Mouse (Mus musculus): ENCODE data around the gene Arhgef7.

Gene Arhgef7

GRCm38 (mm10) chr8:11767213-11767840 lies 39.8 kb downstream of the Arhgef7 start:
- no peak for DNase-seq (ENCODE audit: low spot score)

DNA sequence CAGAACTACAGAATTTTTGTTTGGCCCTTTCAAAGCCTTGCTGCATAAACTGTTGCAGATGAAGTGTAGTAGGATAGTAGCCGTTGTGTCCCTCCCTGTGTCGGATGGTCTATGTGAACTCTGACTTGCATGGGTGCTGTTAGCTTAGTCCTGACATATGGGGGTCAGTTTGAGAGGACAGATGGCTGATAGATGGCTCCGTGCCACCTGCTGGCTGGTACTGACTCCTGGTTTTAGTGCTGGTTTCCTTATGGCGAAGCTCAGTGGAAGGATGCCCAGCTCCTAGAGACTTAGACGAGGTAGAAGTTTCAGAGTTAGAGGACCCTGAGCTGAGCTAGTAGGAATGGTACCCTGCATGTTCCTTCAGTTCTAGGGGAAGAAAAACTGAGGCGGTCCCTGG lies 42.5 kb downstream of the Arhgef7 start:
- no peak for DNase-seq (ENCODE audit: low spot score)

DNA sequence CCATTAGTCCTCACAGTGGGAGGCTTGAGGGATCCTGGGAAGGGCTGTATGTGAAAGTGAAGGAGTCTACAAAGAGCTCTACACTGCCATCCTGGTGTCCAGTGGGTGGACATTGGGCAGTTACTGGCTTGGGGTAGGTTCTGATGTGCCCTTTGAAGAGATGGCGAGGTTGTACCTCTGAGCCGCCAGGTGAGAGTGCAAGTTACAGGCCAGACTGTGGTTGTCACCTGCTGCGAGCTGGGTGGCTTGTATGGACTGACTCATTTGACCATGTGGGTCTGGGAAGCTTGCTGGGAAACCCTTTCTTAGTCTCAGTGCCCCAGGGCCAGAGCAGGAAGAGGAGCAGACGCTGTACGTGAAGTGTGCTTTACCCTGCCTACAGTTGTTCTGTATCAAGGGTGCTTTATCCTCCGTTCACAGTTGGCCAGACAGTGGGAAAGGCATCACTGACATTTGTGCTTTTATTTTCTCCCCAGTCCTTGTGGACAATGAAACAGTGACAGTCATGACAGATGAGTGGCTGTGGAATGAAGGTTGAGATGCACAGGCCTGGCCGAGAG lies 43.1 kb downstream of the Arhgef7 start:
- no peak for DNase-seq (ENCODE audit: low spot score)

- DNase-seq (ENCODE audit: low spot score): no peak
Observed at GRCm38 (mm10) chr8:11771608-11772007, 44.1 kb downstream of the Arhgef7 start.

DNA sequence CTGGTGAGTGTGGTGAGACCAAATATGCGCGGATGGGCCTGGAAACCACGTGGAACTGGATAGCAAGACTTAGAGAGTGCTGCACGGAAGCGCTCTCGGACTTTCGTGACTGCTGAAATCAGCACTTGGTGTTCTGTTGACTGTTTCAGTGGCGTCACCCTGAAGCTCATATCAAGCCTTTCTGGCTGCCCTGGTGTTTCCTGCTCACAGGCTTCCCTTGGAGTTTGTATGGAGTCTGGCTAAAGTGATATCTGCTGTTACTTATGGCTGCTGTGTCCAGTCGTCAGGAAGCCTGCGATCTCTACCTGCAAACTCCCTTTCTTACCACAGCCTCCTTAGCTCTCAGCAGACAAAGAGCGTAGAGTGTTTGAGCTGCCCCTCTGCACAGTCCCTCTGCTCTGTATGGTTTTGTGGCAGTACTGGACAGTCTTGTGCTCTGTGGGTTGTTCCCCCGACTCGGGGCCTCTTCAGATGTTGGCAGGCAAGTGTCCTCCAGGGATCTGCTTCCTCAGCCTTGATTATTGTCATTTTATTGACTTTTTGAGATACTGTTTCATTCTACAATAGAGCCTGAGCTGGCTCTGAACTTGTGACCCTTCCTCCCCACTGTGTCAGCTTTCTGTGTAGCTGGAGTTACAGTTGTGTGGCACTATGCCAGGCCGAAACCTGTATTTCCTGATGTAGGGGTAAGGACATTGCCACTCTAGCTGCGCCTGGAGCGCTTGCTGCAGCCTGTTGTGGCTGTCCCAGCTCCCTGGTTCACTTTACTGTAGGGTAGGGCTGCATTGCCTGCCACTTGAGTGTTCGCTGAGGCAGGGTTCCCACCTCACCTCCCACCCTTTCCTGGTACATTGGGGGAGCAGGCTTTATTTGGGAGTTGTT lies 46.9 kb downstream of the Arhgef7 start:
- no peak for DNase-seq (ENCODE audit: low spot score)

GRCm38 (mm10) chr8:11775889-11776288 lies 48.4 kb downstream of the Arhgef7 start:
- no peak for DNase-seq (ENCODE audit: low spot score)

DNA sequence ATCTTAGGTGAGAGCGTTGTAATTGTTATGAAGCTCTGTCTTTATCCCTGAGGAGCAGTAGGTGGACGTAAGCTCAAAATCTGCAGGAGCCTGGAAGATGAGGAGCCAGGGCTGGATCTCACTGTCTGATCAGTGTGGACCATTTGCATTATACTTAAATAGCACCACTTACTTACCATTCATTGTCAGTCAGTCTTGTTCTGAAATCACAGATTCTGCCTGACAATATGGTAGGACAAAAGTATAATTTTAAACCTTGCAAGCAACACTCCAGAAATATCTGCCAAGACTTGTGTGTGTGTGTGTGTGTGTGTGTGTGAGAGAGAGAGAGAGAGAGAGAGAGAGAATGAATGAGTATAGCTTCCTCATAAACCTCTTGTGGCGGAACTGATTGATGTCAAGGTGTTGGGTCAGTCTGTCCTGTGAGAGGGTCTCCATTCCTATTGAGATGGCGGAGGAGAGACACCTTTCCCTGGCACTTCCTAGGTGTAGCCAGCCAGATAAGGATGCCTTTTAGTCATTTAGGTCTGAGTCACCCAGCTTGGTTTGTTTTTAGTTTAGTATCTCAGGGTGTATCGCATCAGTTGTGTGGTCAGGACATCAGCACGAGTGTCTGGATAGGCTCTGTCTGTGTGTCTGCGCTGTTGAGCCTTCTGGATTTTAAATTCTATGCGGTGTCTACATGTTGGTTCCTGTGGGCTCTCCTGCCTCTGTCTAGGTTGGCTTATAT lies 49.1 kb downstream of the Arhgef7 start:
- no peak for DNase-seq (ENCODE audit: low spot score)

DNA sequence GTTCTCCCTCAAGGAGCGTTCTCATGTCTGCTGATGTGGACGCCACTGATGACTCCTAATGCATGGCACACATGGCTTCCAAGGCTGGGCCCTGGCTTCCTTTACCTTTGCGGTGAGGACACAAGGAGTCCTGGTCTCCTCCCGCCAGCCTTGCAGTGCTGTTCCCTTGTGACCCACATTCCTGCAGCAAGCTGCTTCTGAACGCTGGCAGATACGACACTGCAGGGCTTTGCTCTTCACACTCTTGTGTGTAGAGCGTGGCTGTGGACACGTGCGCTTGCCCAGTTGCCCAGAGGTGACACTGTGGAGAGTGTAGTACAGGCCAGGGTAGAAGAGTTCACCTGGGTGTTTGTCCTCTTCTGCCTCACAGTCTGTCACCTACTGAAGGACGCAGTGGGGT lies 49.7 kb downstream of the Arhgef7 start:
- DNase-seq (ENCODE audit: low spot score): peak; percentile 18

GRCm38 (mm10) chr8:11778646-11779433 lies 51.3 kb downstream of the Arhgef7 start:
- DNase-seq (ENCODE audit: low spot score): no peak

- no peak for DNase-seq (ENCODE audit: low spot score)
Observed at GRCm38 (mm10) chr8:11779844-11780634, 52.5 kb downstream of the Arhgef7 start.

GRCm38 (mm10) chr8:11780641-11781040 lies 53.1 kb downstream of the Arhgef7 start:
- DNase-seq (ENCODE audit: low spot score): no peak

DNA sequence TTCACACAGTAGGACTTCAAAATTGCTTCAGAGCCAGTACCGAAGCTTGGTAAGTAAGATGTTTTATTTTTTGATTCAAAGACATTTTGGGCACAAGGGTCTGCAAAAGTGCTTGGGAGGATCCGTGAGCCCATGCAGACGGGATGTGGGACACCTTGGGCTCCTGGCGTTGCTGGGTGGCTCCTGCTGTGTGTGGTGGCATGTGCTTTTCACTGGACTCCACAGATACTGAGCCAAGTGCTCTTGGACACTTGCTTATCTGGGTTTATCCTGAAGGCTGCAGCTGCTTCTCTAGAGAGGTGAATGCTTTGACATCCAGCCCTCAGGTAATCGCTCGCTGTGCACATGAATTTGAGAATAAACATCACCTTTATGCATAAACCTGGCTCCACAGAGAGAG lies 55.1 kb downstream of the Arhgef7 start:
- no peak for DNase-seq (ENCODE audit: low spot score)

- no peak for DNase-seq (ENCODE audit: low spot score)
Observed at GRCm38 (mm10) chr8:11783861-11784594, 56.5 kb downstream of the Arhgef7 start.

DNA sequence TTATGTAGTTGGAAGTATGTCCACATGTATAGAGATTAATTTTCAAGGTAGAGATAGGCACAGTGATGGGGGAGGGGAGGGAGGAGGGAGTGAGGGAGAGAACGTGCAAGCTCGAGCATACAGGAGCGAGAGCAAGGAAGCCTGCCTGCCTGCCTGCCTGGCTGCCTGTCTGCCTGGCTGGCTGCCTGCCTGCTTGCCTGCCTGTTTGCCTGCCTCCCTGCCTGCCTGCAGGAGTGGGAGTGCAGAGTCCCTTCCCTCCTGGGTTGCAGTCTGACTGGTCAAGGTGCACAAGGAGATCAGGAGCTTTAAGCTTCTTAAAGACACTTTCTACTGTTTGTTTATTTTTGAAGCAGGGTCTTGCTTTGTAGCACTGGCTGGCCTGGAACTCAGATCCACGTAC lies 57.6 kb downstream of the Arhgef7 start:
- no peak for DNase-seq (ENCODE audit: low spot score)

DNA sequence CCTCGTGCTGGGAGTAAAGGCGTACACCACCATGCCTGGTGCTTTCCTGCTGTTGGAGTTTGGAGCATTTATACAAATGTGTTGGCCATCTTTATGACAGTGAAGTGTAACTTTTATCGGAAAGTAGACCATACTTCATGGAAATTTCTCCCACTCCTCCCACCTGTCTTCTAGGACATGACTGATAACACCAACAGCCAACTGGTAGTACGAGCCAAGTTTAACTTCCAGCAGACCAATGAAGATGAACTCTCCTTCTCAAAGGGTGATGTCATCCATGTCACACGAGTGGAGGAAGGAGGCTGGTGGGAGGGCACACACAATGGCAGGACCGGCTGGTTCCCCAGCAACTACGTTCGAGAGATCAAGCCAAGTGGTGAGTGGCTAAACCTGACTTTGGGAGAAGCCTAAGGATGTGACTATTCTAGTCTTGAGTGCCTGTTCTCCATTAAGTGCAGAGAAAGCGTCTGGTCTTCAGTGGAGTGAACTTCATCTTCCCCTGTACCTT lies 58.1 kb downstream of the Arhgef7 start:
- DNase-seq (ENCODE audit: low spot score): no peak

DNA sequence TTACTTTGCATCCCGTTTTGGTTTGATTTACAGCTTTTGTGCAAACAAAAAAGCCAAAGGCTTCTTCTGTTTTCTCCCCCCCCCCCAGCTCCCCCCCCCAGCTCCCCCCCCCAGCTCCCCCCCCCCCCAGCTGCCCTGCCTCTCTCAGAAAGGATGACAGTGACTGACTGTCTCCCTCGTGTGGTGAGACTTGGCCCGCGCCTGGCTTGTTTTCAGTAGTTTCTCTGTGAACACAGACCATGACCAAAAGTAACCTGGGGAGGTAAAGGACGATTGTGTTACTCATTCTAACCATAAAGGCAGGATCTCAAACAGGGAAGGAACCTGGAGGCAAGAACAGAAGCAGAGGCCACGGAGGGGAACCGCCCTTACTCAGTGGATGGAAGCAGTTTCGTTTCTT lies 60.7 kb downstream of the Arhgef7 start:
- DNase-seq (ENCODE audit: low spot score): peak; percentile 34

GRCm38 (mm10) chr8:11789168-11789567 lies 61.6 kb downstream of the Arhgef7 start:
- DNase-seq (ENCODE audit: low spot score): no peak

DNA sequence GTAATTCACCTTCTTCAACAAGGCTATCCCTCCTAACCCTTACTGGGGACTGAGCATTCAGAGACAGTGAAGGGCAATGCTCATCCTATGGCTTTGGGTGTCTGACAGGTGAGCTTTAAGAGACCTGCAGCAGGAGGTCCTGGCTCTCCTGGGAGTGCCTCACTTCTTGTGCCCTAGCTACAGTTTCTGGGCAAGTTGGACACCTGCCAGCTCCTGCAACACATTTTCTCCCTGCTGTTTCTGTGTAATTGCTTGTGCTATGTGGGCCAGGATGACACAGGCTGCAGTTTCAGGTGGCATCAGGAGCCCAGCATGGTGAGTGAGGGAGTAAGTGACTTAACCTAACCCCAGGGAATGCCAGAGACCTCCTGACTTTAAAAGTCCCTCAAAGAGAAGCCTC lies 67.4 kb downstream of the Arhgef7 start:
- DNase-seq (ENCODE audit: low spot score): no peak

DNA sequence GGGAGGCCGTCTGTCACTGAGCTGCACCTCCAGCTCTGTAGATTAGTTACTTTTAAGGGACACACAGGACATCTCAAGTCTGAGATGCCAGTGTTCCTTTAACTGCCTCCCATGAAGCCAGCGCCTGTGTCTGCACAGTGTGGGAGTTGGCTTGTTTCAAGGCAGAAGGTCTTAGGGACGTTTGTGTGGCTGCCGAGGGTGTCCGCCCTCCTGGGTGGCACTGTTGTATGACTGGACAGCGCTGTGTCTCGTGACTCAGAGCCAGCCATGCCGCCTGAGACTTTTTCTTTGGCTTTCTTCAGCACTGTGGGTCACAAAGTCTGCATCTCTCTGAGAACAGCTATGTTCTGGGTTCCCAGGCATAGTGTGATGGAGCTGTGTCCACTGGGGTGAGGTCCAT lies 69.6 kb downstream of the Arhgef7 start:
- DNase-seq (ENCODE audit: low spot score): no peak

Data from retina, embryonic 14.5 days (tissue).